Mouse (Mus musculus): ENCODE results near the gene Csrnp2.

Csrnp2 gene

DNA sequence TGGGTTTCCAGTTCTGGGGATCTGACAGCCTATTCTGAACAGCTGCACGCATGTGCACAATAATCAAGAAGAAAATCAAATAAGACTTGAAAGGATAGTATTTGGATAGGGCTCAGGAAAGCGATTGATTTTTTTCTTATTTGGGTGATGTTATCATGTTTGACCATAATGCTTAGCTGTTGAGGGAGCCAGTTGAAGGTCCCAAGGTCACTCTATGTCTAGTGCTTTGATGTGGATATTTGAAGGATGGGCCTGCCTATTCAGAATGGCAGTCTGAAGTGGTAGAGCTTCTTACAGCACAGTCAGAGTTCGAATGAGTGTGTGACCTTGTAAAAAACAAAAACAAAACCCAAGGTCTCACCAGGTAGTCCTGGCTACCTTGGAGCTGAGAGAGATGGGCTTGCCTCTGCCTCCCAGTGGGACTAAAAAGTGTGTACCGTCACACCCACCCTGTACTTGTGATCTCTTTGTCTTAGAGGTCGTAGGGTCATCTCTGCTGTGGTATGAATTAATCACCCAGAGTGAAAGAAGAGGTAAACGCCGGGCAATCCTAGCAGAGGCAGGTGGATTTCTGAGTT lies 21.3 kb downstream of the Csrnp2 start:
- no peak for DNase-seq (ENCODE audit: low spot score)

DNA sequence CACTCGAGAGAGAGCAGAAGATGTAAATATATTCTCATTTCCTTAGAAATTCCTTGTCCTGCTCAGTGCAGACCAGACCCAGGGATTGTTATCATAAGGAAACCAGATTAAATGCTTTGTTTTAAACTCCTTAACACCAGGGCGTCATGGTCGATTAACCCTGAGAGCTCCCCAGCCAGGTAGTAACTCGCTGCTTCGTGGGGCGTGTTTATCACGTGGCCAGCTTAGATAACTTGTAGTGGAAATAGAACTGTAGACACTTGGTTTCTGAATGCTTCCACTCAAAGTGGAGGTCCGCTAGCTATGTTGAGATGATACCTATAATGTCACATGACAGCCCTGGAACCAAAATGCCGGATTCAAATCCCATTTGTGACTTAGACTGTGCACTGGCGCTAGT lies 25.3 kb downstream of the Csrnp2 start:
- DNase-seq (ENCODE audit: low spot score), result no peak

GRCm38 (mm10) chr15:100469189-100469545 lies 26.1 kb downstream of the Csrnp2 start:
- DNase-seq (ENCODE audit: low spot score), result no peak

DNA sequence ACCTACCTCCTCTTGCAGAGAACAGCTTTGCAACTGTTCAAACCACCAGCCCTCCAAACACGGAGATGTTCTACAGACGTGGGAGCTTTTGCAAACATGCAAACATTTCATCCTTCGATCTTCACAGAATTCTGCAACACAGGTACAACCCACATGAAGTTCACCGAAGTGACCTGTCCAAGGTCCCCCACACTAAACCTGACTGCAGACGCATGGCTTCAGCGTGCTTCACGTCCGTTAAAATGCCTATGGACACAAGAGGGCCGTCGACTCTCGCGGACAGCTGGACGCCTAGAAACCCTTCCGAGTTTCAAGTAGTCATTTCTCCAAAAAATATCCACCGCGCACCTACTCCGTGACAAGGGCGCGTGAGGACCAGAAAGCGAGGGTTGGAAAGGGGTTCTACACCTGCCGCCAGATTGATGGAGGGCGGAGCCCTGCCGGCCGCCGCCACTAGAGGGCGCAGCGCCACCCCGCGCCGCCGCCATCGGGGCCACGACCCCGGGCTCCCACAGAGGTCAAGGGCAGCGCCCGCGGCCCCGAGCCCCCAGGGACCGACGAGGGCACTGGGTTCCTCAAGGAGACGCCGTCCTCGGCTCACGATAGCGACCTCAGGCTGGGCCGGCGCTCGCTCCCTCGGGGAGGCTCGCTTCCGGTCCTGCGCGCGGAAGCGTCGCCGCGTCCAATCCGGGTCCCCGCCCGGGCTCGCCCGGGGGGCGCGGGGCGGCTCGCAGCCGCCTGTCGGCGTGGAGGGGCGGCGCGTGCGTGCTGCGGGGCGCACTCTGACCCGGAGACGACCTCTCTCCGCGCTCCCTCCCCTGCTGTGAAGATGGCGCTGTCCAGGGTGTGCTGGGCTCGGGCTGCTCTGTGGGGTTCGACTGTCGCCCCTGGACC lies 26.7 kb downstream of the Csrnp2 start, which contains the start of gene Letmd1:
Gene Letmd1 (plus strand): TSS at position 729 of the 894 bp plus-strand sequence.
- DNase-seq (ENCODE audit: low spot score), result peak; percentile 91

DNA sequence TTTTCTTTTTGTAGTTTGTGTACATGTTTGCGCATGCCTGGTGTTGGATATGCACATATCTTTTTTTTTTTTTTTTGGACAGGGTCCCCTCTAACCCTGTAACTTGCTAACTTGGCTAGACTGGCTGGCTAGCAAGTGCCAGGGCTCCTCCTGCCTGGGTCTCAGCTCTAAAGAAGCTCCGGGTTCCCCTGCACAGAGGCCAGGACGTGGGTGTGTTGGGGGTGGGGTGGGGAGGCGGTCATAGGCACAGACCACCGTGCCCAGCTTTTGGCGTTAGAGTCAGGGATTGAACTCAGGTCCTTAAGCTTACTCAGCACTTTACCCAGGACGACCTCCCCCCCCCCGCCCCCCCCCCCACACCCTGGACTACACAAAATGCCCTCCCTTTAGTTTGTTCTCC lies 27.6 kb downstream of the Csrnp2 start:
- DNase-seq (ENCODE audit: low spot score), result no peak

- DNase-seq (ENCODE audit: low spot score), result no peak
These were observed 29.9 kb downstream of the Csrnp2 start for GRCm38 (mm10) chr15:100465432-100465831.

- DNase-seq (ENCODE audit: low spot score), result peak; percentile 73
These were observed 31.6 kb downstream of the Csrnp2 start for GRCm38 (mm10) chr15:100463712-100464111.

GRCm38 (mm10) chr15:100462086-100462485 lies 33.2 kb downstream of the Csrnp2 start:
- DNase-seq (ENCODE audit: low spot score), result no peak

- DNase-seq (ENCODE audit: low spot score), result no peak
These were observed 33.6 kb downstream of the Csrnp2 start for GRCm38 (mm10) chr15:100461646-100462045.

DNA sequence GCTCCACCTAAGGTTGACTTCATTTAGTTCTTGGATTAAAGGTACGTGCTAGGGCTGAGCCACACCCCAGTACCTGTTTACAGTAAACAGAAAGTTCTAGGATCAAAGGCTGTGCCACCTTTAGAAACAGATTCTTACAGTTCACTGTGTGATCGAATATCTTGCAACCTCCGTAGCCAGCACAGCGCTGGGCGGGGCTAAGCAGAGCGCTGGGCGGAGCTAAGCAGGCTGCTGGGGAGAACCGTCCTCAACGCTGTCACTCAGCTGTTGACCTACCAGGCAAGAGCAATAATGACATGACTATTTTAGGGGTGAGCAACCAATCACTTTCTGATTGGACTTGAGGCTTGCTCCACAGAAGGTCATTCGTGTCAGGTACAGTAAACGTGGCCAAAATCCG lies 34.3 kb downstream of the Csrnp2 start:
- DNase-seq (ENCODE audit: low spot score), result peak; percentile 44

DNA sequence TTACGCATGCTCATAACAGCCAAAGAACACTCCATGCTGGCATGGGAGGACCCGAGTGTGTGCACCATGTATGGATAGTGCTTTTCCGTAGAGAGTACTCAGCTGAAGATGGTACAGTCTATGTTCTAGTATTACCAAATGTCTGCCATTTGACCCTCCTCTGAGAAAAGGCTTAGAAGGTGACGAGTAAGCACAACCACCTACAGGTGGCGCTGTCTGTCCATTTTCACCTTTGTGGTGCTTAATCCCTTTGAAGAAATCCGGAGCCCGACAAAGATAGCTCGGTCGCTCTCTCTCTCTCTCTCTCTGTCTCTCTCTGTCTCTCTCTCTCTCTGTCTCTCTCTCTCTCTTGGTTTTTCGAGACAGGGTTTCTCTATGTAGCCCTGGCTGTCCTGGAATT lies 37.2 kb downstream of the Csrnp2 start:
- DNase-seq (ENCODE audit: low spot score), result peak; percentile 73

DNA sequence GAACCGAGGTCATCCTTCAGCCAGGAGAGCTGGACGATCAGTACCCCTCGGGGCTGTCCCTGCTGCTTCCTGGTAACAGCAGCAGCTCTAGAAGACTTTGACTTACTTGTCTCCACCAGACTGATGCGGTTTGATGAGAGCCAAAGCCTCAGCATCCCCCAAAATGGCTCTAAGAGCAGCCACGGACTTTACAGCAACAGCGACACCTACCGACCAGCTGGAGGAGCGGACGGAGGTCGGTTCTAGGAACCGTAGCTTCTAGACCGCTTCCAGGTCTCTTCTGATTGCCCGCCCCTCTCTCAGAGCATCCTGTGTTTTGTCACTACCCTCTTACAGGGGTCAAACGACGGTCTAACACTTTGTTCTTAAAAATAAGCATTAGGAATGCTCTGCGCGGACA lies 37.9 kb downstream of the Csrnp2 start:
- peak; percentile 75 for DNase-seq (ENCODE audit: low spot score)

DNA sequence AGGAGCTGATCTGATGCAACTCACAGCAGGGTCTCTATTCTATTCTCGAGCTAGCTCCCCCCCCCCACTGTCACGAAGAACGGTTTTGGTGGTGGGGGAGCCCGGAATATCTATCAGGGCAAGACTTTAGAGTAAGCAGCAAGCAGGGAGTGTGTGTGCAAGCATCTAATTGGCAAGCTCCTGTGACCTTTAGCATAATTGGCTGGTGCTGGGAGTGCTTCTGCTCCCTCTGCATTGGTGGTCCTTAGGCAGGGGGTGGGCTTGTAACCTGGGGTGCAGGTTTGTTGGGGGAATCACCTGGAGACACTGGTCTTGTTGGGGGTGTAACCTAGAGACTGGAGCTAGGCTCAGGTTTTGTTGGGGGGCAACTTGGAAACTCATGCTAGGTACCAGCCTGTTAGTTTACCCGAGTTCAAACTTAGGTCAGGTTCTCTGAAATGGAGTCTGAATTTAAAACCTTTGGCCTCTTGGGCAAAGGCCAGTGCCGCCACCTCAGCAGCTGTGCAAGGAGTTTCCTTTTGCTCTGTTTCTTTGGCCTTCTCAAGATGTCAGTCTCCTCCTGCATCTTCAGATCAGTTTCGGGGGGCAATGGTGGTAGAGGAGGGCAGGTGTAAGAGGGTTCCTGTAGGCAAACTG lies 38.8 kb downstream of the Csrnp2 start:
- DNase-seq (ENCODE audit: low spot score), result no peak

- no peak for DNase-seq (ENCODE audit: low spot score)
These were observed 42.8 kb downstream of the Csrnp2 start for GRCm38 (mm10) chr15:100452486-100452885.

- DNase-seq (ENCODE audit: low spot score), result no peak
These were observed 44.0 kb downstream of the Csrnp2 start for GRCm38 (mm10) chr15:100451245-100451644.

DNA sequence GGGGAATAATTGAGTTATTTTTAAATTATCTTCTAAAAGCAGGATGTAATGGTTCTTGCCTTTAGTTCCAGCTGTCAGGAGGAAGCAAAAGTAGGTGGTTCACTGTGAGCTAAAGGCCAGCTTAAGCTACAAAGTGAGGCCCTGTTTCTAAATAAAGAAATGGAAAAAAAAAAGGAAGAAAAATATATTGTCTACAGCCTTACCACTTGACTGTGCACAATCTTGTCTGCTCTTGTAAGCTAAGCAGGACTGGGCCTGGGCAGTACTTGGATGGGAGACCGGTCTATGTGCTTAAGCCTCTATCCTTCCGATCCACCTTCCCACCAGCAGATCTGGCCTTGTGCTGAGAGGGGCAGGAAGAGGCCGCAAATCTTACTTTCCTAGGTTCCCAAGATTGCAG lies 45.8 kb downstream of the Csrnp2 start:
- no peak for DNase-seq (ENCODE audit: low spot score)

DNA sequence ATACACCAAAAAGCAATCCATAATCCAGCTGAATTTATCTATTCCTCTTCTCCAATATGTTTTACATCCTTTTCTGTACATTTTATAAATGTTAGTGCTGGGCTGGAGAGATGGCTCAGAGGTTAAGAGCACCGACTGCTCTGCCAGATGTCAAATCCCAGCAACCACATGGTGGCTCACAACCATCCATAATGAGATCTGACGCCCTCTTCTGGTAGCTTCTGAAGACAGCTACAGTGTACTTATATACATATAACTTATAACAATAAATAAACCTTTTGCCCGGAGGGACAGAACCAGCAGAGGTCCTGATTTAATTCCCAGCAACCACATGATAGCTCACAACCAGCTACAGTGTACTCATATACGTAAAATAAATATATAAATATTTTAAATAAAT lies 46.7 kb downstream of the Csrnp2 start:
- DNase-seq (ENCODE audit: low spot score), result no peak

- no peak for DNase-seq (ENCODE audit: low spot score)
These were observed 48.4 kb downstream of the Csrnp2 start for GRCm38 (mm10) chr15:100446887-100447286.

DNA sequence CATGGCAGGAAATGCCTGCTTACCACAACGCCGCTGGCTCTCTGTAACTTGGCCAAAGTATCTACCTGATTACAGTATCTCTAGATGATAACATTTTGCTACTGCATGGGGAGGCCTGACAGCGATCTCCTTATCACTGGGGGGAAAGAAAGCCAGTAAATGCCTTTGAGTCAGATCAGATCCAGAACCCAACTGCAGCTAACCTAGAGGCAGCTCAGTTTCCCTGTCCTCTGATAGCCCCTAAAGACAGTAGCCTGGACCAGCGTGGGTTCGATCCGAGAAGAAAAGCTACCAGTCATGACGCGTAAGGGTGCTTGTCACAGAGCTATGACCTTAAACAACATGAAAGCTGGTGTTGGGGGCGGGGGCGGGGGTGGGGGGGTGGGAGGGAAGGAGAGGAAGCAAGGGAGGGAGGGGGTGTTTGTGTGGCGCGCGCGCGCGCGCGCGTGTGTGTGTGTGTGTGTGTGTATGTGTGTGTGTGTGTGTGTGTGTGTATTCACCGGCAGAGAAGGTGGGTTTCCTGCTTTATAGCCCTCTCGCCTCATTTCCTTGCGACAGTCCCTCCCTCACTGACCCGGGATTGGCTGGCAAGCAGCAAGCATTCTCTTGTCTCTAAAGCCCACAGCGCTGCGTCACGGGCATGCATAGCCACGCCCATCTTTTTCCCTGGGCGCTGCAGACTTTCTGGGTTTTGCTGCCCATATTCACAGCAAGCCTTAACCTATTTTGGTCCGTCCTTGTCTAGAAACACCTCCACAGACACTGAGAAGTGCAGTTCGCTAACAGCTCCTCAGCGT lies 52.0 kb downstream of the Csrnp2 start:
- DNase-seq (ENCODE audit: low spot score), result peak; percentile 90

GRCm38 (mm10) chr15:100436518-100436917 lies 58.8 kb downstream of the Csrnp2 start:
- DNase-seq (ENCODE audit: low spot score), result no peak

DNA sequence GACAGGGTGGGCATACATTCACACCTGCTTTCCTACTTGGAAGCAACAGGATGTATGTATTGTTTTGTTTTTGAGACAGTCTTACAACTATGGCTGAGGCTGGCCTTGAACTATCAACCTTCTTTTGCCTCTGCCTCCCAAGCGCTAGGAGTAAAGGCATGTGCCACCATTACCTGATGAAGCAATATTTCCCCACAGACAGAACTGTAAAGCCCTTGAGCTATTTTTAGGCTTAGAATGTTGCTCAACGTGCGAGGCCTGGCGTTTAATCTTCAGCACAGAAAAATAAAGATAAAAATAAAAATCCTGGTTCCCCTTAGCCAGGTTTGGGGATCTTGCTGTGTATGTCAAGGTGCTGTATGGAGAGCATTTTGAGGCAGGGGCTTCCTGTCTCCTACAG lies 59.2 kb downstream of the Csrnp2 start:
- DNase-seq (ENCODE audit: low spot score), result no peak

- DNase-seq (ENCODE audit: low spot score), result no peak
These were observed 62.1 kb downstream of the Csrnp2 start for GRCm38 (mm10) chr15:100433234-100433633.
